Mouse (Mus musculus) B cell, adult 2 months (primary cell): ENCODE data around the gene Tpm1.
A peak's percentile ranks its signal among the peaks of the same experiment; 100 is the strongest.

Experiments
- DNase-seq, 2 experiments: peaks; one replicate each; pipeline ENCODE4 v3.0.0; 2022

The Tpm1 gene

GRCm38 (mm10) chr9:67045966-67046602 lies 3.1 kb downstream of the Tpm1 start:
- DNase-seq, result no peak

- no peak for DNase-seq
Measured at GRCm38 (mm10) chr9:67045306-67045675, 3.9 kb downstream of the Tpm1 start.

- DNase-seq, result peak; percentile 30 to 45
Measured at GRCm38 (mm10) chr9:67044551-67045305, 4.5 kb downstream of the Tpm1 start.

GRCm38 (mm10) chr9:67043231-67044199 lies 5.7 kb downstream of the Tpm1 start:
- peak; percentile 98 to 99 for DNase-seq

GRCm38 (mm10) chr9:67042813-67043207 lies 6.4 kb downstream of the Tpm1 start:
- no peak for DNase-seq

- DNase-seq, result no peak
Measured at GRCm38 (mm10) chr9:67041840-67042812, 7.1 kb downstream of the Tpm1 start.

GRCm38 (mm10) chr9:67040963-67041839 lies 8.0 kb downstream of the Tpm1 start:
- no peak for DNase-seq

GRCm38 (mm10) chr9:67039867-67040266 lies 9.3 kb downstream of the Tpm1 start:
- no peak for DNase-seq

- no peak for DNase-seq
Measured at GRCm38 (mm10) chr9:67038686-67039085, 10.5 kb downstream of the Tpm1 start.

GRCm38 (mm10) chr9:67037666-67038065 lies 11.5 kb downstream of the Tpm1 start:
- DNase-seq, result no peak

GRCm38 (mm10) chr9:67036527-67037118 lies 12.6 kb downstream of the Tpm1 start:
- no peak for DNase-seq

- peak in 1 of 2 experiments; percentile 9 for DNase-seq
Measured at GRCm38 (mm10) chr9:67035957-67036451, 13.2 kb downstream of the Tpm1 start.

- peak; percentile 55 to 60 for DNase-seq
Measured at GRCm38 (mm10) chr9:67034677-67035076, 14.5 kb downstream of the Tpm1 start.

- DNase-seq, result no peak
Measured at GRCm38 (mm10) chr9:67033016-67033415, 16.2 kb downstream of the Tpm1 start.

GRCm38 (mm10) chr9:67032611-67033010 lies 16.6 kb downstream of the Tpm1 start:
- no peak for DNase-seq

- DNase-seq, result no peak
Measured at GRCm38 (mm10) chr9:67029518-67029917, 19.7 kb downstream of the Tpm1 start.

GRCm38 (mm10) chr9:67028929-67029328 lies 20.3 kb downstream of the Tpm1 start:
- DNase-seq, result no peak

- no peak for DNase-seq
Measured at GRCm38 (mm10) chr9:67028133-67028724, 21.0 kb downstream of the Tpm1 start.

- no peak for DNase-seq
Measured at GRCm38 (mm10) chr9:67026890-67027289, 22.3 kb downstream of the Tpm1 start.

GRCm38 (mm10) chr9:67026061-67026460 lies 23.1 kb downstream of the Tpm1 start:
- no peak for DNase-seq
